Mouse (Mus musculus) limb, embryonic 11.5 days (tissue): ENCODE data around the gene AU022751. TPM values are rescaled to one million over a fixed set of nuclear protein-coding genes. Genes with fewer than 3 reads are reported as not detected.
"Not testable (repeated sequence)": the region's sequence is repeated elsewhere in the genome, so short reads cannot be mapped to it uniquely, and the experiment has no call there.

ENCODE experiments used
- ATAC-seq: fragments of 200-750 bp; cut with Nextera tagmentation; 2 replicates; pipeline ENCODE4 v1.8.0; 2017; ENCODE audit warnings: low read depth; ENCODE audit not compliant: insufficient number of reproducible peaks, low FRiP score, low TSS enrichment
- DNase-seq: peaks from one replicate; pipeline ENCODE4 v3.0.0-alpha.2; 2015; ENCODE audit warnings: low spot score
- H3K27ac ChIP-seq: fragments of 300-500 bp; sonication (generic); replicated peaks from 2 replicates; pipeline ENCODE4 v1.5.1; 2014; ENCODE audit warnings: low read depth, mild to moderate bottlenecking, low read length
- H3K27me3 ChIP-seq: fragments of 300-500 bp; sonication (generic); 2 replicates; pipeline ENCODE4 v1.6.1; 2014; ENCODE audit warnings: mild to moderate bottlenecking, low read length, mixed read lengths; ENCODE audit not compliant: control insufficient read depth, insufficient read depth
- H3K36me3 ChIP-seq: fragments of 300-500 bp; sonication (generic); 2 replicates; pipeline ENCODE4 v1.6.1; 2014; ENCODE audit warnings: mild to moderate bottlenecking, low read length, moderate library complexity, mixed read lengths; ENCODE audit not compliant: control insufficient read depth, insufficient read depth
- H3K4me1 ChIP-seq: fragments of 300-500 bp; sonication (generic); 2 replicates; pipeline ENCODE4 v1.6.1; 2014; ENCODE audit warnings: low read length, mixed read lengths; ENCODE audit not compliant: control insufficient read depth, insufficient read depth
- H3K4me2 ChIP-seq: fragments of 300-500 bp; sonication (generic); 2 replicates; pipeline ENCODE4 v1.6.1; 2014; ENCODE audit warnings: low read depth, mild to moderate bottlenecking, moderate library complexity; ENCODE audit not compliant: severe bottlenecking
- H3K4me3 ChIP-seq: fragments of 300-500 bp; sonication (generic); 2 replicates; pipeline ENCODE4 v1.5.1; 2014; ENCODE audit warnings: low read depth, low read length
- H3K9ac ChIP-seq: fragments of 300-500 bp; sonication (generic); 2 replicates; pipeline ENCODE4 v1.6.1; 2014; ENCODE audit warnings: mild to moderate bottlenecking, low read length
- H3K9me3 ChIP-seq: fragments of 300-500 bp; sonication (generic); 2 replicates; pipeline ENCODE4 v1.6.1; 2016; ENCODE audit warnings: low read length; ENCODE audit not compliant: control insufficient read depth
- WGBS: fragments of 180-500 bp; shearing (Covaris S2); extraction: QIAGEN DNeasy Blood & Tissue Kit; methylation state at CpG from one replicate; pipeline ENCODE4 v1.1.7; 2014; 5-methylcytosine and 5-hydroxymethylcytosine counted together
- polyA plus RNA-seq: library from polyadenylated mRNA; unstranded; fragments of >200 nt; fragmentation: Nextera tagmentation; extraction: Ambion mirVana; gene quantifications from 2 replicates; pipeline ENCODE4 v1.2.1, GENCODE M21; 2014

The AU022751 gene
- polyA plus RNA-seq = 0.09 TPM in 1 of 2 replicates, not detected in the other

DNA sequence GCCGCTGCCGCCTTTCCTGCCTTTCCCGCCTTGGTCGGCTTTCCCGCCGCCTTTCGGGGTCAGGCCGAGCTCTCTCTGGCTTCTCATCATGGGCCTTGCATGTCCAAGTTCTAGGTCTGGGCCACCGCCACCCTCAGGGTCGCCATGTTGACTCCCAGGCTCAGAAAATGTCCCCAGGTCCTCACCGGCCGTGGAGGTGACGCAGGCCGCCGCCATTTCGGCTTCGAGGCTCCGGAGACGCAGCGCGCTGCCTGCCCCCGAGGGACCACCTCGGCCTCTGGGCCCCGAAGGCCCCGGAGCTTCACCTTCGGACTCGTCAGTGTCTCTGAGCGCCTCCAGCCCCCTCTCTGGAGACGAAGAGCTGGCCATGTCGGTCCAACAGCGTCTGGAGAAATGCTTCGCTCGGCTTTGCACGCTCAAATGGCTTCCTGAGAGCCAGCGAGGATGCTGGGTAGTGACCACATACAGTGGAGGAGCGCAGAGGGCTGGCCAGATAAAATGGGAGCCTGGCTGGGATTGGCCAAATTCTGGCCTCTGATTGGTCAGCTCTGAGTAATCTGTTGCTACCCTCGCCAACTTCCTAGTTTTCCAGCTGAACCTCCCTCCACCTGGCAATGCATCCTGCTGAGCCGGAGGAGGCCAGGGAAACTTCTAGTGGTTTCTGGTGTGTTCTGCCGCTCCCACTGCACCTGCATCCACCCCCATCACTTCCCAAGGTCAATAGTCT lies at the start of gene AU022751:
TSS of gene AU022751 (minus strand) at position 466 of the 727 bp plus-strand sequence.
- no peaks in the 10 kb centered on the region for H3K4me1 ChIP-seq
- H3K36me3 ChIP-seq = no peaks in the 10 kb centered on the region
- H3K4me2 ChIP-seq = no peak within 1 kb of the TSS
- no peak within 1 kb of the TSS for H3K9ac ChIP-seq
- ATAC-seq (no peak), DNase-seq (no peak)
- no peak within 1 kb of the TSS for H3K4me3 ChIP-seq
- H3K27ac ChIP-seq = no peak within 1 kb of the TSS
- H3K9me3 ChIP-seq = peaks cover 3% of the 10 kb centered on the region; the same call in 1 of the 2 replicates
- no peaks in the 10 kb centered on the region for H3K27me3 ChIP-seq
- WGBS = 90% methylated on average over 39 of the region's 39 CpGs

DNA sequence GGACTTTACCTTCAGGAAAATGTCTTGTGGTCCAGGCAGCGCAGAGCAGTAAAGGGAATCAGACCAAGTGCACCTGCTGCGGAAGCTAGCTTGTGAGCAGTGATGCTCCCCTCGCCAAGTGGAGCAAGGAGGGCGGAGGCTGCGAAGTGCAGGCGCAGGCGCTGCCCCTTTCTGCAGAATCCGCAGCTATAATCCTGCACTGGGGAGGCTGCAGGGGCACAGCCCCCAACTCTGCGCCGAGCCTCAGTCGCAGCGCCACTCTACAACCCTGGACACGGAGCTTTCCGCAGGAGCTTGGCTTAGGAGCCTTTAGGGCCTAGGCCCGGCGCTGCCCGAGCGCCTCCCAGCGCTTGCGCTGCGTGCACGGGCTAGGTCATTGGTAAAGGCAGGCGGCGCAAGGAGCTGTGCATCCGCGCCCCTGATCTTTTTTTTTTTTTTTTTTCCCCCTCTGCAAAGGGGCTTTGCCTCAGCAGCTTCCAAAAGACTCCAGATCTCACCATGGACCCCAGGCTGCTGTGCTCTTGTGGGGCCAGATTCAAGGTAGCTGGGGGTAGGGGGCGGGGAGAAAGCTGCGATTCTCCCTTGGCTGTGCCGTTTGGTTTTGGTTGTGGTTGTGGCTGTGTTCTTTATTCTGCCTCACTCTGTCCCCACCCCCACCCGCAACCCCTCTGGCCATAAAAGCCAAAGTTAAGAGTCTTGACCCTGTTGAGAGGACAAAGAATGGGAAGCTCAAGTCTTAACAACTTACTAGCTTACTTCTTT lies 9.0 kb upstream of the AU022751 start:
- H3K36me3 ChIP-seq = no peaks in the 10 kb centered on the region
- H3K27ac ChIP-seq = no peak overlapping the region
- H3K4me1 ChIP-seq = no peaks in the 10 kb centered on the region
- ATAC-seq (peak; percentile 60; the same call in 1 of the 2 replicates), DNase-seq (peak; percentile 42)
- H3K9me3 ChIP-seq = no peaks in the 10 kb centered on the region
- H3K4me2 ChIP-seq = peak overlapping the region; percentile 53
- 16% methylated on average over 30 of the region's 30 CpGs for WGBS
- H3K9ac ChIP-seq = no peak overlapping the region
- H3K4me3 ChIP-seq = peak overlapping the region; percentile 24
- no peaks in the 10 kb centered on the region for H3K27me3 ChIP-seq

DNA sequence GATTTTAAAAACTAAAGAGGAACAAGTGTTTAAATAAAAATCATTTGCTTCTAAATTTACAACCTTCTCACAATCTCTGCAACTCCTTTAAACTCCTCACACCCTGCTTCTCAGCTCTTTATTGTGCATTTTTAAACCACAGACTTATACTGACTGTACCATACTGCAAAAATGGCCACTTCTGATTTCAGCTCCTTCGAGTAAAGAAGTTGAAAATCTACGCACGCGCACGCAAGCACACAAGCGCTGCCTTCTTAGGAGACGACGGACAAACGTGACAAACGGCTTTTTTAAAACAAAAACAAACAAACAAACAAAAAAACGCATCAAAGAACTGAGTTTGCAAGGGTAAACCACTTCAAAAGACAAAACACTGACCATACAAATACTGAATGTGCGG lies 8.3 kb upstream of the AU022751 start:
- DNase-seq = no peak
- Histone ChIP-seq H3K27me3 (no peaks in the 10 kb centered on the region), H3K4me2 (peak overlapping the region; percentile 53), H3K4me3 (no peak overlapping the region; the same call in 1 of the 2 replicates), H3K9ac (no peak overlapping the region), H3K27ac (no peak overlapping the region), H3K36me3 (no peaks in the 10 kb centered on the region), H3K4me1 (no peaks in the 10 kb centered on the region), H3K9me3 (no peaks in the 10 kb centered on the region)
- no peak for ATAC-seq
- 26% methylated on average over 12 of the region's 12 CpGs for WGBS

DNA sequence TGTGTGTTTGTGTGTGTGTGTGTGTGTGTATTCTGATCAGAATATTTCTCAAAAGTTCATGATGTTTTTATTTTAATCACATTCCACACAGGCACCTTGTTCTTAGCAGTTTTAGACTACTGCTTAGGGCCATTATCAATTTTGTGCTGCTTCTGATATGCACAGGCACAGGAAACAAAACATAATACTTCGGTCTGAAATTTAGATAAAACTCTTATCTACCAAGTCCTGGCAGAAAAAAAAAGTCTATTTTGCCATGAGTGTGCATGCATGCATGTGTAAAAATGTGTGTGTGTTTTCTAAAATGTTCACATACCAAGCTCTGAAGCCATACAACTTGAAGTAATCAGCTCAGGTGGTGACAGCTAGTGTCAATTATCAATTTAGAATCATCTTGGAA lies 21.7 kb downstream of the AU022751 start:
- H3K9me3 ChIP-seq = no peaks in the 10 kb centered on the region
- no peak for ATAC-seq
- H3K27me3 ChIP-seq = no peaks in the 10 kb centered on the region
- WGBS = 84% methylated on average over 1 of the region's 1 CpGs
- no peak for DNase-seq
- H3K36me3 ChIP-seq = no peaks in the 10 kb centered on the region
- H3K27ac ChIP-seq = no peak overlapping the region
- no peaks in the 10 kb centered on the region for H3K4me1 ChIP-seq
- no peak overlapping the region for H3K4me3 ChIP-seq
- H3K4me2 ChIP-seq = no peak overlapping the region
- H3K9ac ChIP-seq = no peak overlapping the region

DNA sequence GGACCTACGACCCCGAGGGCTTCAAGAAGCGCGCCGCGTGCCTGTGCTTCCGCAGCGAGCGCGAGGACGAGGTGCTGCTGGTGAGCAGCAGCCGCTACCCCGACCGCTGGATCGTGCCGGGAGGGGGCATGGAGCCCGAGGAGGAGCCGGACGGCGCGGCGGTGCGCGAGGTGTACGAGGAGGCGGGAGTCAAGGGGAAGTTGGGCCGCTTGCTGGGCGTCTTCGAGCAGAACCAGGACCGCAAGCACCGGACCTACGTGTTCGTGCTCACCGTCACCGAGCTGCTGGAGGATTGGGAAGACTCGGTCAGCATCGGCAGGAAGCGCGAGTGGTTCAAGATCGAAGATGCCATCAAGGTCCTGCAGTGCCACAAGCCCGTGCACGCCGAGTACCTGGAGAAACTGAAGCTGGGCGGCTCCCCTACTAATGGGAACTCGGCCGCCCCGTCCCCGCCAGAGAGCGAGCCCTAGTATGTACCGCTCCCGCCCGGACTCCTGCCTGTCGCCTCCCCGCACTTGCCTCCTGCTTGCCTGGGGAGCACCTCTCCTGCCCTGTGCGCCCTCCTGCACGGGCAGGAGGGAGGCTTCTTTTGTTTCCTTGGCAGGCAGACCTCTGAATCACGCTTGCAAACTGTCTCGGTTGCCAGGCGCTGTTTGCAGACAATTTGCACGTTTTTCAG lies 35.1 kb downstream of the AU022751 start:
- not testable (repeated sequence) for H3K27me3 ChIP-seq, DNase-seq, H3K36me3 ChIP-seq, H3K4me1 ChIP-seq, H3K9ac ChIP-seq, H3K9me3 ChIP-seq, H3K27ac ChIP-seq
- peak overlapping the region; percentile 30; the same call in 1 of the 2 replicates for H3K4me2 ChIP-seq
- peak; percentile 82 for ATAC-seq
- H3K4me3 ChIP-seq = peak overlapping the region; percentile 23
- WGBS = 17% methylated on average over 7 of the region's 60 CpGs

DNA sequence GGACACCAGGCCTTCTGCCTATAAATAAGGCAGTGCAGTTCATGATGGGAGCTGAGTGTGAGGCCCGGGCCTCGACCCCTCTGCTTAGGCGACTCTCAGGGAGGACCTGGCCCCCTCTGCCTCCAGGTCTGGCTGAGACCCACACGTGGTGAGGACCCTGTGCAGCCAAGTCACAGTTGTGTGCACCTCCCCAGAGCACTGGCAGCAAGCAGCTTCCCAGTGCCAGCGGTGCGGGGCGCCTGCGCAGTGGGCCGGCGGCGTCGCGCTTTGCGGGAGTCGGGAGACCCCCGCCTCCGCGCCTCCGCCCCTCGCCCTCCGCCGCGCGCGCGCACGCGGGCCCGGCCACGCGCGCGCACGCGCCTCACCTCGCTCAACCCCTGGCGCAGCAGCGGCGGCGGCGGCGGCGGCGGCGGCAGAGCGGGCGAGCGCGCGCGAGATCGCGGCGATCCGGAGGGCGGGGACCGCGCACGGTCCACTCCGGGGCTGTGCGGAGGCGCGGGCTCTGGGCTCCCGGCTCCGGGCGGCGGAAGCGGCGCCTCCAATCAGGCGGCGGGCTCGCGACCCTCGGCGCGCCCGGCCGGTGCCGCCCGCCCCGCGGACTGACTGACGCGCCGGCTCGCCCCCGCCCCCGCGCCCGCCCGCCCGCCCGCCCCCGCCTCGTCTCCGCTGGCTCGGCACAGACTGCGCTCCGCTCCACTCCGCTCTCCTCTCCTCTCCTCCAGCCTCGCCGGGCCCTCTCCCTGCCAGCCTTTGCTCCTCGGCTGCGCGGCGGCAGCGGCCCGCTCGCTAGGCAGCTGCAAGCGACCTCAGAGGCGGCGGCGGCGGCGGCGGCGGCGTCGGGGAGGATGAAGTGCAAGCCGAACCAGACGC lies 35.9 kb downstream of the AU022751 start, which contains the start of gene Nudt11:
TSS of gene Nudt11 (plus strand) at position 388 of the 870 bp plus-strand sequence.
- not testable (repeated sequence) for H3K27me3 ChIP-seq, H3K36me3 ChIP-seq, H3K9ac ChIP-seq, H3K9me3 ChIP-seq, H3K4me1 ChIP-seq, H3K27ac ChIP-seq, DNase-seq
- peak; percentile 91 for ATAC-seq
- Histone ChIP-seq H3K4me2 (peak within 1 kb of the TSS; percentile 17; the same call in 1 of the 2 replicates), H3K4me3 (peak within 1 kb of the TSS; percentile 23)
- 24% methylated on average over 15 of the region's 121 CpGs for WGBS
